Mouse (Mus musculus) liver, adult 2 months (tissue): ENCODE measurements at regions not wholly inside any gene's neighbourhood (a gene's known extent, or its start where the extent isn't known, plus 50 kb on each side); places are given as distances from the start of the nearest gene placed in this dataset.

Experiments used
- CTCF ChIP-seq: fragments of 200-500 bp; IDR thresholded peaks from 2 replicates; pipeline ENCODE4 v1.5.1; 2011; ENCODE audit warnings: low read depth, low read length, control low read depth
- POLR2A ChIP-seq: fragments of 200-500 bp; IDR thresholded peaks from 2 replicates; pipeline ENCODE4 v1.6.1; 2011; ENCODE audit warnings: low read length, control low read depth; ENCODE audit not compliant: insufficient read depth; ENCODE audit errors: extremely low read depth

- TF ChIP-seq CTCF (no peak), POLR2A (no peak)
Observed at GRCm38 (mm10) chr2:169060495-169060894, 105.1 kb upstream of the Zfp64 start.
